Mouse (Mus musculus): ENCODE measurements around the gene Pdzd2.

Gene Pdzd2

DNA sequence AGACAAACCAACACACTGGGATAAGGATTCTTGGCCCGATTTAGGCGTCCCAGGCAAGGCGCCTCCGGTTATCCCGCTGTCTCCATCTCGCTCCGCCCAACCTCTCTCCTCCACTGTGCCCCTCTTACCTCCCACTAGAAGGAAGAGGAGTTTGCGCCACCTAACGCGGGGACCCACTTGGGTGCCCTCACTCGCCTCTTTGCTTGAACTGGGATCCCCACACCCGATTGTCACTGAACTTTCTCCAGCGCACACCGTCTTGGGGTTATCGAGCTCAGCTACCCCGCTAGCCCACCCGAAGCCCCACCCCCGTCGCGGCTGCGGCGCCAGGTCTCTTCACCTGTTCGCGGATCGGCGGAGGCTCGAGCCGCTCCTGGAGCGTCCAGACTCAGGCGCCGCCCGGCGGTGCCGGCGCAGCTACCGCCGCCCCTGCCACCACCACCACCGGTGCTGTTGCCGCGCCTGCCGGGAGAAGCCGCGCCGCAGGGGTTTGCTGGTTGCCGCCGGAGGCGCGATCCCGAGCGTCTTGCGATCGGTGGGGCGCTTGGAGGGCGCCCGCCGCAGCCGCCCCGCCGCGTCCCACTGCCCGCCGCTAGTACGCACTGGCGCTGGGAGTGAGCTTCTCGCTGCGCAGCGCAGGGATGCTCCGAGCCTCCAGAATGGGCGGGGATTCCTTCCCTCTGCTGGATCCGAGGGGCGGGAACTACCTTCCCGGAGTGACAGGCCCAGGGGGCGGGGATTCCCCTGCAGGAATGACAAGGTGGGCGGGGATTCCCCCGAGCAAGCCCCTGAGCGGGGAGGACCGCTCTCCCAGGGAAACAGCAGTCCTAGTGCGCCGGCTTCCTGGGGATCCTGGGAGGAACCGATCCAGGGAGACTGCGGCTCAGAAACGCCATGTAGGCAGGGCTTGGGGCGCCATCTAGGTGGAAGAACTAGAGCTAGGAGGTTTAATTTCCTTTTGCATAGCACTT is at the start of gene Pdzd2:
Gene Pdzd2, minus strand, starts transcription at position 648 of the 971 bp plus-strand sequence.
- DNase-seq (ENCODE audit: low read depth, low spot score) = peak; percentile 99

DNA sequence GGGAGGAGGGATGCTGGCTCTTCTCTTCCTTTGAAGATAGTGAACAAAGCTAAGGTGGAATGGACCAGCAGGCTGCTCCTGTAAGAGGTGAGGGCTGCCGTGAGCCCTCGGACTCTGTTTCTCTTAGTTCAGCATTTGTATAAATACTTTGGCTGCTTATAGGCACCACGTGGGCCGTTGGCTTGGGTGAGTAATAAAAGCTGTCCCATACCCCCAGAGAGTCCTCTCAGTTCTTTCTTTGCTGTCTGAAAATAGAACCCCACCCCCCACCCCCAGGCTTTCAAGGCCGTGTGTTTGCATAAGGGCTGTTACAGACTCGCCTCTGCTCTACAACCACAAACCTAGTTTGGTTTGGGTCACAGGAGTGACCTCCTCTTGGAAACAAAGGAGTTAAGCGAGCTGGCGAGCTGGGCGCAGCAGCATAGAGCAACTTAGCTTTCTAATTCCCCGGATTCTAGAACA is 49.7 kb upstream of the Pdzd2 start:
- peak; percentile 57 for DNase-seq (ENCODE audit: low read depth, low spot score)

DNA sequence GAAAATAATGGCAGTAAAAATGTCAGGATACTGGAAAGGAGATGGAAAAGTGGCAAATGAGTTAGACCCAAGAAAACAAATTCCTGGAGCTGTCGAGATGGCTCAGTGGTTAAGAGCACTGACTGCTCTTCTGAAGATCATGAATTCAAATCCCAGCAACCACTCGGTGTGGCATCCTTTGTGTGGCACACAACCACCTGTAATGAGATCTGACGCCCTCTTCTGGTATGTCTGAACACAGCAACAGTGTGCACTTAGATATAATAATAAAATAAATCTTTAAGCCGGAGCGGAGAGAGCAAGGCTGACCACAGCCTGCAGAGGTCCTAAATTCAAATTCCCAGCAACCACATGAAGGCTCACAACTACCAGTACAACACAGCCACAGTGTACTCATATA is 48.8 kb upstream of the Pdzd2 start:
- DNase-seq (ENCODE audit: low read depth, low spot score) = peak; percentile 44

DNA sequence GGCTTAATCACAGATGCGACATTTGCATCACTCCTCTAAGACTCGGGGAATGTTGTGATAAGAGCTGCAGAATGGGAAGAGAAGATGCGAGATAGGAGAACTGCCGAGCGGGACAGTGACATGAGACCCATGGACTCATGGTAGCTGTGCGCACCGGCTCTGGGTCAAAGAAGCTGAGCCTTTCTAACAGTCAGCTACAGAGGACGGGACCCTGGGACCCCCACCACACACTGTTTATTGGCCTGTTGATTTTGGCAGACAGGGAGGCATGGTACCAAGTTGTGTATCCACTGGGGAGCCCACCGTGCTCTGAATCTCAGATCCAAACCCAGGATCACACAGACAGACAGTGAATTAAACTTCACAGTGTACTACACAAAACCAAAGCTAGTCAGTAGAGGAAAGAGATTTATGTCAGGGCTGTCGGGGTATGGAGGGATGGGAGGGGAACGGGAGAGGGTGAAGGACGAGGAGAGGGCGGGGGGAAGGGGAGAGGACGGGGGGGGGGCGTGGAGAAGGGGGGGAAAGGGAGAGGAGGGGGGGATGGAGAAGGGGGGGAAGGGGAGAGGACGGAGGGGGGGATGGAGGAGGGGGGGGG is 42.1 kb upstream of the Pdzd2 start:
- DNase-seq (ENCODE audit: low read depth, low spot score) = no peak

DNA sequence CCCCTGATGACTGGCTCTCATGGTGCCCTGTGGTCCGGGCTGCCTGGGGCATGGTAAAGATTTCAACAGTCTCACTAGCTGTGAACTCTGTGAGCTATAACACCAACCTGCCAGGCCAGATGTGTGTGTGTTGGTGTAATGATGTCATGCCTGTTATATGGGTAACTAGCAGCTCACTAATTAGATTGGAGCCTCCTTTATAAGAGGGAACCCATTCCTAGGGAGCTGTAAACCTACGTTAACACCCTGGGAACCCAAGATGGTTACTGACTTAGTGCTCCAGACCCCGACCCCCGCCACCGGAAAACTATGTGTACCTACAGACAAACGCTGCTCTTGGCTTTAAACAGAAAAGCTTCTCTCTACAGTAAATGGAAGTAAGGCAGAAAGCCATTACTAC is 41.6 kb upstream of the Pdzd2 start:
- no peak for DNase-seq (ENCODE audit: low read depth, low spot score)

DNA sequence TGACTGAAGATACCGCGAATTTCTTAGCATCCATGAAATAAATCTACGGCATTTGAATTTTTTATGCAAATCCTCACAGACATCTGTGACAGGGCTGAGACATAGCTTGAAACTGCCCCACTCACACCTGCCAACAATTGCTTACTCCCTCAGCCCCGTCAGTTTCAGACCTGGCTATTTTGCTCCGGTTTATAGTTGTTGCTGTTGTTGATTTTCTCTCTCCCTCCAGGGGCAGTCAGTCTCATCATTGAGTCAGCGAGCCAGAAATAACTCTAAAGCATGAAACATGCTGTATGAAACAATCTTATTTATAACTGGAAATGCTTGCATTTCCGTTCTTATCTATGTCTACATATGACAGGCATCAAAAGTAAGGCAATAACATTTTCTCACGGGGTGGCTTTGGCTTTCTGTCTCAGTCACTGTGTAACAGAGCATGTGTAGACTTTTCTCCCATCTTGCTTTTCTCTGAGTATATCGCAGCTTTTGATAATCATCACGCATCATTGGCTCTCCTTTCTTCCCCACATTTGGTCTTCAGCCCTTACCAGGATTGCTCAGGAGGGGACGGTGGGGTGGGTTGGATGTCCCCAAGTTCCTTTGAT is 34.5 kb upstream of the Pdzd2 start:
- no peak for DNase-seq (ENCODE audit: low read depth, low spot score)

DNA sequence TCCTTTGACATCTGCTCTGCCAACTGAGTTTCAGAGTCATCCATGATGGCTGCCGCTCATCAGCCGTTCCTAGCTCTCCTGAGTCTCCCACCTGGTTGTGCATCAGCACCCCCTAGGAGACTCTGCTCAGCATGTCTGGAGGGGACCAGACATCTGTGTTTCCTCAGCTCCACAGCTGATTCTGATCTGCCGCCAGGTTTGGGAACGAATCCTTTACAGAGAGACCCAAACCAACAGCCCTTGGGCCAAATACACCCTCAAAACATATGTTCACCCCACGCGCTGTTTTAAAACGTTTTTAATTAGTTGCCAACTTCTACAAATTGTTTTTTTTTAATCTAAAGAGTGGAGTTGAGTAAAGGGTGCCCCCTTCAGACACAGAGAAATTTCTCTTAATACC is 31.2 kb upstream of the Pdzd2 start:
- DNase-seq (ENCODE audit: low read depth, low spot score) = peak; percentile 12

DNA sequence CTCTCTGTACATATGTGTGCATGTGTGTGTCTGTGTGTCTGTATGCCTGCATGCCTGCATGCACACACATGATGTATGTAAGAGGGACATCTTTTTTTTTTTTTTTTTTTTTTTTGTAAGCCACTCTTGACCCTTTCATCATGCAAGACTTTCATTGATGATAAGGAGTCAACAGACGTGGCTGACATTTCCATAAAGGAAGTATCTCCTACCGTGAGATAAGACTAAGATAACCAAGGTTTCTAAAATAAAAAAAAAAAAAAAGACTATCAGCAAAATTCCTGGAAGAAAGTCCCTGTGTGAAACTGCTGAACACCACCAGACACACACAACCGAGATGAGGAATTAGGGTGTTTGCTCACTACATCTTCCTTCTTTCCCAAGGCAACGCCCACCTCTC is 27.1 kb upstream of the Pdzd2 start:
- DNase-seq (ENCODE audit: low read depth, low spot score) = no peak

DNA sequence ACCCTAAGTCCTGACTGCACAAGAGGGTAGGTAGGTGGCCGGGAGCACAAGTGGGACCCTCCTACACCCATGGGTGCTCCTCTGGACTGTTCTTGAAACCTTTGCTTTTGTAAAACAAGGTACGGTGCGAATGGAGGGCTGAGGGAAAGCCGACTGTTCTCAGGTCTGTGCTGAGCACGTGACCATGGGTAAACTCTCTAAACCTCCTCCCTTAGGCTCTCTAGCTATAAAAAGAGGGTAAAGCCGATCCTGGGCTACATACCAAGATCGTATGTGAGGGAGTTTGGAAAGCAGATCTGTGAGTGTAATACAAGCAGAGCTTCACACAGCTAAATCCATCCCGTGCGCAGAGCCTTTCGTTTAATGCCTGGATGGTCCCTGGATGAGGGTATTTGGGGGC is 23.4 kb upstream of the Pdzd2 start:
- DNase-seq (ENCODE audit: low read depth, low spot score) = no peak

DNA sequence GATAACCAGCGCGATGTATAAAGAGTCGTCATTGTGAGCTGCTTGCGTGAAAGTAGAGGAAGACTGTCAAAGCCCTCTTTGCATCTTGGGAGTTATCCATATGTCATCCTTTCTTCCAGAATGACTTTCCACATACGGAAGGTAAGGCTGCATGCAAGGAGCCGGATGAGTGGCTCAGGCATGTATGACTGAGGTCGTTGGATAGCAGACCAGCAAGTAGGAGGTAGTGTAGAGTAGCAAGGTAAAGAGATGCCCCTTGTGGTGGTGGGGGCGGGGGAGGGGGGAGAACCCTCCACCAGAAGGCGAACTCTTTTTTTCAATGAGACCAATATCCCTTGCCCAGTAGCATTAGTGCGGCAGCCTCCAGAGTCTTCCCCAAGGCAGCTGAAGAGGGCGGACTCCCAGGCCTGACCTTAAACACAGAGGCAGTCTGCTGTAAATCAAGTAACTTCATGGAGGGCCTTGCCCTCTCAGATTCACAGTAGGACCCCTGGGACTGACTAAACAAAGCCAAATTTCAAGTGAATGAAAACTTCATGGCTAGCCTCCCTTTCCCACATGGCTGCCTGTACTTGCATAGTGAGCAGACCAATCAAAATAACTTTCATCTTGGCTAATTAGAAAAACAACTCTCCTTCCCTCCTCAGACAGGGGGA is 22.7 kb upstream of the Pdzd2 start:
- no peak for DNase-seq (ENCODE audit: low read depth, low spot score)

DNA sequence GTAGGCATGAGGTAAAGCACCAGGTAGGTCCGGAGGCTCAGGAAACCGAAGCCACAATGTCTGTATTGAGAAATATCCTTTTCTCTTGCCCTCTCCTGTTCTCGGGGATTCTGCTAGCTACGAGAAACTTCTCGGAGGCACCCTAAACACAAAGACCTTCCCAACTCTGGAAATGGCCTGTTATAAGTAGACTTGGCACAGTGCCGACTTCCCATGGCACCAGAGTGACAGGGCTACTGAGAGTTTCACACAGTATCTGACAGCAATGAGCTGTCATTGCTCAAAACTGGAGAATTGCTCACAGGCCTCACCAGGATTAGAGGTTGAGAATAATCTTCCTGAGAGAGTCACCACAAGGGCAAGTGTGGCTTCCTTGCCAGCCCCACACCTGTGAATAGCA is 21.0 kb upstream of the Pdzd2 start:
- no peak for DNase-seq (ENCODE audit: low read depth, low spot score)

DNA sequence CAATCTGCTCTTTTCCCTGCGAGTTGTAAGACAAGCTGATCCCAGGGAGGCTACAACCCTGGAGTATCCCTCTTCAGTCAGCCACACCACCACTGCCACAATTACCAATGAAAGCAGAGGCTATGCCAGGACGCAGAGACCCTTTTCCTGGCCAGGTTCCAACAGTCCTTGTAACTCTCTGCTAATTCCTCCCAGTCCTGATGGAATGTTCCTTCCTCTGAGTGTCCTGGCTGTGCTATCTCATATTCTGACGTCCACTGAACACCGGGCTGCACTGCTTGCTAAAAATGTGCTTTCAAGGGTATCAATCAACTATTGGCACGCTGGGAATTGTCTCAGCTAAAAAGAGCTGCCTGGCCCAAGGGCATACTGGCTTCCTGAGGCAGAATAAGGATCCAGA is 18.7 kb upstream of the Pdzd2 start:
- no peak for DNase-seq (ENCODE audit: low read depth, low spot score)

DNA sequence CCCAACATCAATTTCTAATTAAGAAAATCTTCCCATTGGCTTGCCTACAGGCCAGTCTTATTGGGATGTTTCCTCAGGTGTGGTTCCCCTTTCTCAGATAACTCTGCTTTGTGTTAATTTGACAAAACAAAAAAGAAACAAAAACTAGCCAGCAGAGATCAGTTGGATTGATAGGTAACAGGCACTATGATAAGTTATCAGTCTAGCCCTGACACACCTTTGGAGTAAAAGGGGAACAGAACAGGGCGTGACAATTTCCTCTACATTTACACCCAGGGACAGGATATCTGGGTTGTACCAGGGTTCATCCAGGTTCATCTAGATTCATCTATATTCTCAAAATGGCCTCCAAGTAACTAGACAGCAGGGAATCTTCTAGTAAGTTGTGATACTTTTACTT is 18.0 kb upstream of the Pdzd2 start:
- DNase-seq (ENCODE audit: low read depth, low spot score) = no peak

DNA sequence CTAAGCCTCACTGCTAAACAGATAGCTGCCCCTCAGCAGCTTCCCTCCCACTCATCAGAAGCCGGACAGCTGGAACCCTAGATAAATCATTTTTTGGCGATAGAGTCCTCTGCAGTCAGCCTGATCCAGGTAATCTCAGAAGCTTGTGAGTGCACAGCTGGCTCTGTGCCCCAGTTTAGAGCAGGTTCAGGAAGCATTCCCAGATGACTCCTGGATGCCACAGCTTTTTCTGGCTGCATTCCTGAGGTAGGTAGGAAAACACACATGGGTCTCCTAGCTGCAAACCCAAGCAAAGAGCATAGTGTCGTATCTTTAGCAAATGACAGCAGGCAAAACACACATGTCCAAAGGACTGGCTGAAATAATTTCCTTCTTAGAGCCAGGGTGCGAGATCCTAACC is 13.5 kb upstream of the Pdzd2 start:
- DNase-seq (ENCODE audit: low read depth, low spot score) = no peak

DNA sequence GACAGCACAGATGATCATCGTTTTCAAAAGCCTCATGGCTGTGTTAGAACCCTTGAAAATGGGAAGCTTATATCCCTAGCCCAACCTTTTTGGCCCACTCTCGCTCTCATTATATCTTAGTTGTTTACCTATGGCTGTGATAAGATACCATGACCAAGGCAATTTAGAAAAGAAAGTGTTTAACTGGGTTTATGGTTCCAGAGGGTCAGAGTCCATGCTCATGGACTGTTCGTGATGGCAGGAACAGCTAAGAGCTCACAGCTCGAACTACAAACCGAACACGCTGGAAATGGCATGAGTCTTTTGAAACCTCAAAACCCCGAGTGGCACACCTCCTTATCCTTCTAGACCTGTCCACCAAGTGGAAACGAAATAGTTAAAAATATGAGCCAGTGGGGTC is 11.2 kb upstream of the Pdzd2 start:
- DNase-seq (ENCODE audit: low read depth, low spot score) = no peak

DNA sequence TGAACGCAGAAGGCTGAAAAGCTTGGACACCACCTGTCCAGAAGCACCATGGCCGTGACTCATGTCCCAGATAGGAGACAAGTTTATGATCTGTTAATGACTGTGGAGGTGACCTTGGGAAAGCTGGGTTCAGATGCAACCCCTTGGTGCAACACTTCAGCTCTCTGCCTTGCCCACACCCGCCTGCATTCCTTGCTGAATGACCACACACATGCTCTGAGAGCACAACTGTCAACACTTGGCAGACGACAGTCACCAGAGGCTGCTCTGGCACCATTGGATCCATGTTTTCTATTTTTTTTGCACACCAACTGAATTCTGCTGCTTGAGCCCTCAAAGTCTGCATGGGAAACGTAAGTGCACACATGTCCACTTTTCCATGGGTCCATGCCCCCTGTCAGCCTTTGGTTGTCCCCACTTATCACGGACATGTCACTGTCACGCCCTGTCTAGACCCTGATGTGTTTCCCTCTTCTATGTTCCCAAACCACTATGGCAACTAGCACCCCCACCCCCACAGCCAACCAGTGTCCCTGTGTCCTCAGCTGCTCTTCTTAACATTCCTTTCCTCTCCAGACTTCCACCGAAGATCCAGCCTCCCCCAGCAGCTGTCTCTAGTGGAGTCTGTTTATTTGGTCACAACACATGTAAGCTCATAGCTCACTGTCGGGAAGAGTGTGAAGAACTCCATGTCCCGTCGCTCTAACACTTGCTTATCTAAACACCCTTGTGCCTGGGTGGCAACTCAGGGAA is 10.0 kb upstream of the Pdzd2 start:
- no peak for DNase-seq (ENCODE audit: low read depth, low spot score)

DNA sequence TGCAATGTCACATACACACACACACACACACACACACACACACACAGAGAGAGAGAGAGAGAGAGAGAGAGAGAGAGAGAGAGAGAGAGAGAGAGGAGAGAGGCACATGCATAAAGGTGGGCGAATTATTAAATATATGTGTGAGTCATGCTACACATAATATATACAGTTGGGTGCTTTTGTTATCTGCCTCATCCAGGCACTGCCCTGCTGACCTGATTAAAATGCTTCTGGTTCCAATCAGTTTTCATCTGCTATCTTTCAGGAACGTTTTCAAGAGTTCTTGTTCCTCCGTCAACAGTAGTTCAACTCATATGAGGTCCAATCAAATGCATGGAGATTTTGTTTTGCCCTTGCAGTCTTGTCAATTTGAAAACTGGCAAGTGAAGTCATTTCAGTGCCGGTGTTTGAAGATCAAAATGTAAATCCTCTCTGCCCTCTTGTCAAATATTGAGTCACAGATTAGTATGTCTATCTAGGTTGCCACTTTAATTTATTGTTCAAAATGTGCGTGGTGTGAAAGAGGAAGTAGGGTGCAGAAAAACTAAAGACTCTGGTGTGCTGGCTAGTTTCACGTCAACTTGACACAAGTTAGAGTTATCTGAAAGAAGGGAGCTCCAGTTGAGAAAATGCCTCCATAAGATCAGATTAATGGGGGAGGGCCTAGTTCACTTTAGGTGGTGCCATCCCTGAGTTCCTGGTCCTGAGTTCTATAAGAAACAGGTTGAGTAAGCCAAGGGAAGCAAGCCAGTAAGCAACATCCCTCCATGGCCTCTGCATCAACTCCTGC is 2.6 kb upstream of the Pdzd2 start:
- DNase-seq (ENCODE audit: low read depth, low spot score) = no peak

DNA sequence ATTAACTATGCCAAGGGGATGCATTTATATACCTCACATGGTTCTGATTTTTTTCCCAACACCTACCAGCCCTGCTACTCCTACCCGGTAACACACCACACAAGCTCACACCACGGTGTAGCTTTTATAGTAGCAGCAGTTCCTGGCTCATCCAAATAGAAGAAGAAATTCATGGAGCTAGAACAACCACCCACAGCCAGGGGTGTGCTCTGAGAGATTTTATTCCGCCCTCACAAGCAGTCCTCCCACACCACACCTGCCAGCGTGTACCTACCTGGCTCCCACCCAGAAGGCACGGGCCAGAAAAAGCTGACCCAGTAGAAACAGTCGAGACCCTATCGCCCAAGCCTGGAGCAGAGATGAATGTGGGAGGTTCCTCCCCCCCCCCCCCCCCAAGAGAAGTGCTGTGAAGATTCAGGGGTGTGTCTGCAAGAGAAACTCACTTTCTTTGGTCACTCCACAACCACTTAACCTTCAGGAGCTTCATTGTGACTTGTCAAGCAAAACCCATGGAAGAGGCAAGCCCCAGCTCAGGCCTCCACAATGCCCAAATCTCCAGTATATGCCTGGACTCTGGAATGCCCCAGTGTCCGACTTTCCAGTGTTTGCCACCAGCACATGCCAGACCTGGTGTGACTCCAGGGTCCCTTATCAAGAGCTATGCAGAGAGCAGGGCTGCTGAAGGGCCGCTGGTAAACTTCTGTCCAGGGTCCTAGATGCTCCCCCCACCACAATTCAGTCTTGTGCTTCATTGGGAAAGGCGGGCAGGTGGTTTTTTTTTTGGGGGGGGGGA is 1.2 kb downstream of the Pdzd2 start:
- DNase-seq (ENCODE audit: low read depth, low spot score) = no peak

DNA sequence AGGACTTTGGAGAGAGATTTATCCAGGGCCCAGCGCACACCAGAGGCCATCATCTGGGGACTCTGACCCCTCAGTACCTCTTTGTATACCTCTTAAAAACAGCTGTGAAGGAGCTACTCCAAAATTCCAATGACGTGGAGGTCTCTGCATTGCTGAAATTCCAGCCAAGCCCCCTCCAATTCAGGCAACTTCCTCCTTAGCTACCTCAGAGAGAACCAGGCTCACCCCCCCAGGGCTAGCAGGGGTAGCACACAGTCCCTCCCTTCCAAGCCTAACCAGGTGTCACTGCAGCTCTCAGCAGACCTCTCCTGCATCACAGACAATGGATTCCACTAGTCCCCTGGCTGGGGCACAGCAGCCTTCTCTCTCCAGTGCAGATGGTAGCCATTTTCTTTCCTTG is 4.5 kb downstream of the Pdzd2 start:
- peak; percentile 86 for DNase-seq (ENCODE audit: low read depth, low spot score)

DNA sequence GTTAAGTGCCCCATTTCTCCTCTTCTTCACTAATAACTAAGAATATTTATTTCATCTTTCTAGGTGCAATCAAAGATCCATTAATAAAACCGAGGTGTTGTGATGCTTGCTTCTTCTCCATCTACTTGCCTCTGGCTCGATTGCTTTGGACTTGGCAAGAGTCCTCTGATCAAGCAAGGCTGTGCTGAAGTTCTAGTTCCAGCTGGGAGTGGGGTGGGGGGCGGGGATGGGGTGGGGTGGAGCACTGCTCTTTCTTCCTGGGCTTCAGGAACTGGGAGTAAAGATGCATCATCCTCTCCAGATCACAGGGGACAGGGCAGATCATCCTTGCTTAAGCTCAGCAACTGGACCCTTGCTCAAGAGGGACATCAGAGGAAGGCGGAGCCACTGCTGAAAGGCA is 5.5 kb downstream of the Pdzd2 start:
- peak; percentile 75 for DNase-seq (ENCODE audit: low read depth, low spot score)

Measured in ZHBTc4 (cell line).